Mouse (Mus musculus): ENCODE results near the gene Gm20671.
"Not testable (repeated sequence)": the region's sequence is repeated elsewhere in the genome, so short reads cannot be mapped to it uniquely, and the experiment has no call there.

Gm20671 gene

GRCm38 (mm10) chr5:32735779-32736178 is 91.1 kb downstream of the Gm20671 start:
- DNase-seq (ENCODE audit: low spot score in 2 of 2), result no peak

- DNase-seq (ENCODE audit: low spot score in 2 of 2), result not testable (repeated sequence)
Observed at GRCm38 (mm10) chr5:32733892-32734291, 93.0 kb downstream of the Gm20671 start.

GRCm38 (mm10) chr5:32728851-32729250 is 98.1 kb downstream of the Gm20671 start:
- peak in 1 of 2 experiments; percentile 15 for DNase-seq (ENCODE audit: low spot score in 2 of 2)

- no peak for DNase-seq (ENCODE audit: low spot score in 2 of 2)
Observed at GRCm38 (mm10) chr5:32728300-32728699, 98.6 kb downstream of the Gm20671 start.

- peak; percentile 15 to 17 for DNase-seq (ENCODE audit: low spot score in 2 of 2)
Observed at GRCm38 (mm10) chr5:32725397-32725796, 101.5 kb downstream of the Gm20671 start.

GRCm38 (mm10) chr5:32723981-32724380 is 102.9 kb downstream of the Gm20671 start:
- DNase-seq (ENCODE audit: low spot score in 2 of 2), result no peak

- DNase-seq (ENCODE audit: low spot score in 2 of 2), result not testable (repeated sequence)
Observed at GRCm38 (mm10) chr5:32722711-32723110, 104.2 kb downstream of the Gm20671 start.

- no peak for DNase-seq (ENCODE audit: low spot score in 2 of 2)
Observed at GRCm38 (mm10) chr5:32722263-32722662, 104.6 kb downstream of the Gm20671 start.

GRCm38 (mm10) chr5:32721316-32721715 is 105.6 kb downstream of the Gm20671 start:
- no peak for DNase-seq (ENCODE audit: low spot score in 2 of 2)

- no peak for DNase-seq (ENCODE audit: low spot score in 2 of 2)
Observed at GRCm38 (mm10) chr5:32720416-32720815, 106.5 kb downstream of the Gm20671 start.

- DNase-seq (ENCODE audit: low spot score in 2 of 2), result peak in 1 of 2 experiments; percentile 22
Observed at GRCm38 (mm10) chr5:32718916-32719315, 108.0 kb downstream of the Gm20671 start.

GRCm38 (mm10) chr5:32717726-32718125 is 109.2 kb downstream of the Gm20671 start:
- no peak for DNase-seq (ENCODE audit: low spot score in 2 of 2)

- peak; percentile 92 to 96 for DNase-seq (ENCODE audit: low spot score in 2 of 2)
Observed at GRCm38 (mm10) chr5:32713703-32714467, 113.0 kb downstream of the Gm20671 start.

GRCm38 (mm10) chr5:32713042-32713702 is 113.7 kb downstream of the Gm20671 start:
- DNase-seq (ENCODE audit: low spot score in 2 of 2), result no peak

- DNase-seq (ENCODE audit: low spot score in 2 of 2), result no peak
Observed at GRCm38 (mm10) chr5:32712221-32713041, 114.5 kb downstream of the Gm20671 start.

- no peak for DNase-seq (ENCODE audit: low spot score in 2 of 2)
Observed at GRCm38 (mm10) chr5:32711485-32711884, 115.4 kb downstream of the Gm20671 start.

GRCm38 (mm10) chr5:32706226-32706780 is 120.6 kb downstream of the Gm20671 start:
- no peak for DNase-seq (ENCODE audit: low spot score in 2 of 2)

- DNase-seq (ENCODE audit: low spot score in 2 of 2), result no peak
Observed at GRCm38 (mm10) chr5:32697208-32697867, 129.6 kb downstream of the Gm20671 start.

GRCm38 (mm10) chr5:32693411-32693810 is 133.5 kb downstream of the Gm20671 start:
- no peak for DNase-seq (ENCODE audit: low spot score in 2 of 2)
